Mouse (Mus musculus): Measurements from ENCODE around the gene Syngr4.
"Not testable (repeated sequence)": the region's sequence is repeated elsewhere in the genome, so short reads cannot be mapped to it uniquely, and the experiment has no call there.

Syngr4 gene

DNA sequence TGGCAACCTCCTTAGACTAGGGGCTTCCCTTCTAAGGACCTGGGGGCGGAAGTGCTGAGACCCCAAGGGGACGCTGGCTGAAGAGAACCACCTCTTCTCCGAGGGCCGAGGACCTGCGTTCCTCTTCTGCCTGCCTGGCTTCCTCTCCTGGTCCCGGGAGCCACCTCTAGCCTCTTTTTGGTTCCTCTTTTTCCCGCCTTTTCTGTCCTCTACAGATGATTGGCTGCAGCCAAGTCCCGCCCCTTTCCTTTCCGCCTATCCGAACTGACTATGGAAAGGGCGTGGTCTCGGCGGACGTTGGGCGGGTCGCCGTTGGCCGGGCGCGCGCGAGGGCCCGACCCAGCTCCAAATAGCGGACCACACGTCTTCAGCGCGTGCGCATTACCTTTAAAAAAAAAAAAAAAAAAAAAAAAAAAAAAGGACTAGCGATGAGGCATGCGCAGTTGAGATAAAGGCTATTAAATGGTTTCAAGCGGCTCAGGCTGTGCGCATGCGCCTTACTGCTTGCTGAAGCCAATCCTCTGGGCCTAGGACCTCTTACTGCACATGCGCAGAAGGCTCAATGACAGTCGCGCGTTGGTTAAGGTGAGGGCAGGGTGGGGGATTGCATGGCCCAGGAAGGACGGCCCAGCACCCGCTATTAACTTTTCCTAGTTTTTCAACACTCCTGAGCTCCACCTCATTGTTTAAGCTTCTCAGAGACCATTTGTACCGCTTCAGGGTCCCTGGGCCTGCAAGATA lies at the start of gene Syngr4, which contains the start of gene Tmem143:
TSS of gene Syngr4 (minus strand) at position 198 of the 741 bp plus-strand sequence.
TSS of gene Tmem143 (plus strand) at position 425 of the 741 bp plus-strand sequence.
- DNase-seq: peak; percentile 97

DNA sequence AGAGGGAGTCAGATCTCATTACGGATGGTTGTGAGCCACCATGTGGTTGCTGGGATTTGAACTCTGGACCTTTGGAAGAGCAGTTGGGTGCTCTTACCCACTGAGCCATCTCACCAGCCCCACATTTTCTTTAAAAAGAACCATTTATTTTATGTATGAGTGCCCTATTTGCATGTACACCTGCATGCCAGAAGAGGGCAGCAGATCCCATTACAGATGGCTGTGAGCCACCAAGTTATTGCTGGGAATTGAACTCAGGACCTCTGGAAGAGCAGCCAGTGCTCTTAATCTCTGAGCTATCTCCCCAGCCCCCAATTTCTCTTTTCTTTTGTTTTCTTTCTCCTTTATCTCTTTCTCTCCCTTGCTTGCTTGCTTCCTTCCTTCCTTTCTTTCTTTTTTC lies 46.8 kb upstream of the Syngr4 start:
- not testable (repeated sequence) for DNase-seq

DNA sequence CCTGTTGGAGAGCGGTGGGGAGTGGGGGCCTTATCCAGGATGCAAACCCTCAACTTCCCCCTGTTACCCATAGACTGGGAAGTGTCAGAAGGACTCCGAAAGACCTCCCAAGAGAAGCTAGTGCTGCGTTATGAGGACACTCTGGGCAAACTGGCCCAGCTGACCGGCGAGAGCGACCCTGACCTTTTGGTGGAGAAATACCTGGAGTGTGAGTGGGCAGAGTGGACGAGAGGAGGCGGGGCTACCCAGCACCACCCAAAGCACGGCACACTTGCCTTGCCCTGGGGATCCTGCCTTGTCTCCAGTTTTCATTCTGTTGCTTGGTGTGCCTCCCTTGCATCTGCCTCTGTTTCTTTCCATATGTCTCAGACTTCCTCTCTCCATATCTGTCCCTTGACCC lies 45.5 kb upstream of the Syngr4 start:
- DNase-seq: no peak

DNA sequence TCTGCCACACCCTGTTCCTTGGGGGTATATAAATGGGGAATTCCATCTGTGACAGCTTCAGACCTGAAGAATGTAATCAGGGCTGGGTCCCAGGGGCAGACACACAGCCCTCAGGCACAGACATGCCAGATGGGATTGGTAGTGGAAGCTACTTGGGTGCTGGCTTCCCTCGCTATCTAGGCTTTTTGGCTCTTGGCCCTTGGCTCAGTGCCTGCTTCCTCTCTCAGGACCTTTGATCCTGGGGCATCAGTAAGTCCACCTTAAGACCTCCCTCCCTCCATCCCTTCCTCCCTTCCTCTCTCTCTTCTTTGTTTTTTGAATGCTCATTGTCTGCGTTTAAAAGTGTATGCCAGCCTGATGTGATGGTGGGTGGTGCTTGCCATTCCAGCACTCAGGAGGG lies 43.3 kb upstream of the Syngr4 start:
- DNase-seq: no peak

DNA sequence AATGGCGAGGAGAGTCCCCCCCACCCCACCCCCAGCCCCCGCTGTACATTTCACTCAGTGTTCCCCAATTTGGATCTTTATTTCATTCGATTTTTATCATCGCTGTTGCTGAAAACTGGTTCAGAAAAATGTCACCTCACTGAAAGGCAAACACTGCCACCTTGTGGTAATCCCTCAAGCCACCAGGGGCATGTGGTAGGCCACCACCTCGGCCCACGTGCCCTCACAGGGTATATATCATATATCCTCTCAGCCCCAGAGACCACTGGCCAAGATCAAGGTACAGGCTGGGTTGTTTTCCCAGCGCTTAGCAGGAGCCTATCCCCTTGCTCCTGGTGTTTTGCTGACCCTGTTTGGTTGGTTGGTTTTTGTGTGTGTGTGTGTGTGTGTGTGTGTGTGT lies 38.6 kb upstream of the Syngr4 start:
- peak; percentile 65 for DNase-seq

DNA sequence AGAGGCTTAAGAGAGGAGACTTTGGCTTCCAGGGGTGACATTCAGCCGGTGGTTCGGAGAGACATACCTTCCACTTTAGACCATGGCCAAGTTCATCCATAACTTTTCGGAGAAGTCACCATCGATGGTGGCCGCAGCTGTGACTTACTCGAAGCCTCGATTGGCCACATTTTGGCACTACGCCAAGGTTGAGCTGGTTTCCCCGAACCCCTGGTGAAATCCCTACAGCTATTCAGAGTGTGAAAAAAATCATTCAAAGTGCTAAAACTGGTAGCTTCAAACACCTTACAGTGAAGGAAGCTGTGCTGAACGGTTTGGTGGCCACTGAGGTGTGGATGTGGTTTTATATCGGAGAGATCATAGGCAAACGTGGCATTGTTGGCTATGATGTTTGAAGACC lies 37.3 kb upstream of the Syngr4 start:
- not testable (repeated sequence) for DNase-seq

DNA sequence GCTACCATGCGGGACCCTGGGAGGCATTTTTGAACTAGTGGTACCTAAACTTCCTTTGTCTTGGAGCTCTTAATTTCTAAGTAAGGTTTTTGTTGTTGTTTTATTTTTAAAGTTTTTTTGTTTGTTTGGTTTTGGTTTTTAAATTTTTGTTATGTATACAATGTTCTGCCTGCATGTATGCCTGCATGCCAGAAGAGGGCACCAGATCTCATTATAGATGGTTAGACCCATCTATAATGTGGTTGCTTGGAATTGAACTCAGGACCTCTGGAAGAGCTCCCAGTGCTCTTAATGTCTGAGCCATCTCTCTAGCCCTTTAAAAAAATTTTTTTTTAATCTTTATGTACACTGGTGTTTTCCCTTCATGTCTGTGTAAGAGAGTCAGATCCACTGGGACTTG lies 33.2 kb upstream of the Syngr4 start:
- no peak for DNase-seq

DNA sequence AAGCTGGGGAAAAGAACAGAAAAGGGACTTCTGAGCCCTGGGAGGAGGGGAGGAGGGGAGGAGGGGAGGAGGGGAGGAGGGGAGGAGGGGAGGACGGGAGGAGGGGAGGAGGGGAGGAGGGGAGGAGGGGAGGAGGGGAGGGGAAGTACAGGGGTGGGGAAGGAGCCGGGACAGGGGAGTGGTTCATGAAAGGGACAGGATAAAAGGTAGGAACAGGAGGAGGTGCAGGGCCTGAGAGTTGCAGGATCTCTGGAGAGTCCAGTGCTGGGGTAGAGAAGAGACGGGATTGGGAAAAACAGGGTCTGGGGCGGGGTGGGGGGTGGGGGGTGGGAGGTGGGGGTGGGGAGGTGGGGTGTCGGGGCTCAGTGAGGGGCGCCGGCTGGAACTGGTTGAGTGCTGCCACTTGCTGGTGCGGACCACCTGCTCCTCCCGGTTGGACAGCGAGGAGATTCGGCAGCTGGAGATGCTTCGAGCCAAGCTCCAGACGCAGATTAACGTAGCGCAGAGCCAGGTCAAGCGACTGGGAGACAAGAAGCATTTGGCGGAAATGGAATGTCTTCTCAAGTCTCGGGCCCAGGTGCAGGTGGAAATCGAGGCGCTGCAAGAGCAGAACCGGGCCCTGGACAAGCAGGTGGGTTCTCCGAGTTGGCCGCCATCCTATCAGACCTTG lies 32.2 kb upstream of the Syngr4 start:
- DNase-seq: no peak

DNA sequence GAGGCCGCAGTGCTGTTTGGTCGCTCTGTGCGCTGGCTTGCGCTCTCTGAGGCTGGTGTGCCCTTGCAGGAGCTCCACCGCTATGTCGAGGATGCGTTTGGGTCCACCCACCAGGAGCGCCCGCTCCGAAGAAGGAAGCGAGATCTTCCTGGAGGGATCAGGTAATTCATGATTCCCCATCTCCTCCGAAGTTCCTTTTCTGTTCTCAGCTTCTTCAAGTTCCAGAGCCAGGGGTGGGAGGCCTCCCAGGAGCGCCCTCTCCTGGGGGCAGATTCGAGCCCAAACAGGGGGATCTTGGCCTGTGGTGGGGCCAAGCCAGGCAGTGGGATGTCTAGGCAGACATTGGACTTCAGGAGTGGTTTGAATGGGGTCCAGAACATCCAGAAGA lies 27.9 kb upstream of the Syngr4 start:
- DNase-seq: no peak

DNA sequence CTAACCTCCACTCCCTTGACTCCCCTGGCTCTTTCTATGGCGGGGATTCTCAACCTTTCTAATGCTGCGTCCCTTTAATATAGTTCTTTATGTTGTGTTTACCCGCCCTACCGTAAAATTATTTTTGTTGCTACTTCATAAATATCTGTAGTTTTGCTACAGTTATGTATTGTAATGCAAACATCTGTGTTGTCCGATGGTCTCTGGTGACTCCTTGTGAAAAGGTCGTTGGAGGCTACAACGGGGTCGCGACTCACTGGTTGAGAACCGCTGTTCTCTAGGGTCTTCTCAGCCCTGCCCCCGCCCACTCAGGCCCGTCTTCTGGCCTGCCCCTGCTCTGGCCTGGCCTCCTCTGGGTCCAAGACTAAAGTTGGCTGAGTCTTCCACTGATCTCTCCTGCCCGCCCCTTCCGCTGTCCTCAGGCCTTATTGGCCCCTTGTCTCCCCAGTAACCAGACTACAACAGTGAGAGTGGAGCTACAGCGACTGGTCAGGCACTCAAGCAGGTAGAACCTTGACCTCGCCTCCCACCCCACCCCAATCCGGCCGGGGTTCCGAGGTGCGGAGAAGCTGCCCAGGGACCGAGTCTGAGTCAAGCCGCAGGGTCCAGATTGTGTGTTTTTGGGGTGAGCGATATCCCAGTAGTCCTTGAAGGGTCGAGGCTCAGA lies 27.4 kb upstream of the Syngr4 start, which contains the start of gene Ccdc114:
TSS of gene Ccdc114 (plus strand) at position 311 of the 667 bp plus-strand sequence.
- DNase-seq: peak; percentile 42

DNA sequence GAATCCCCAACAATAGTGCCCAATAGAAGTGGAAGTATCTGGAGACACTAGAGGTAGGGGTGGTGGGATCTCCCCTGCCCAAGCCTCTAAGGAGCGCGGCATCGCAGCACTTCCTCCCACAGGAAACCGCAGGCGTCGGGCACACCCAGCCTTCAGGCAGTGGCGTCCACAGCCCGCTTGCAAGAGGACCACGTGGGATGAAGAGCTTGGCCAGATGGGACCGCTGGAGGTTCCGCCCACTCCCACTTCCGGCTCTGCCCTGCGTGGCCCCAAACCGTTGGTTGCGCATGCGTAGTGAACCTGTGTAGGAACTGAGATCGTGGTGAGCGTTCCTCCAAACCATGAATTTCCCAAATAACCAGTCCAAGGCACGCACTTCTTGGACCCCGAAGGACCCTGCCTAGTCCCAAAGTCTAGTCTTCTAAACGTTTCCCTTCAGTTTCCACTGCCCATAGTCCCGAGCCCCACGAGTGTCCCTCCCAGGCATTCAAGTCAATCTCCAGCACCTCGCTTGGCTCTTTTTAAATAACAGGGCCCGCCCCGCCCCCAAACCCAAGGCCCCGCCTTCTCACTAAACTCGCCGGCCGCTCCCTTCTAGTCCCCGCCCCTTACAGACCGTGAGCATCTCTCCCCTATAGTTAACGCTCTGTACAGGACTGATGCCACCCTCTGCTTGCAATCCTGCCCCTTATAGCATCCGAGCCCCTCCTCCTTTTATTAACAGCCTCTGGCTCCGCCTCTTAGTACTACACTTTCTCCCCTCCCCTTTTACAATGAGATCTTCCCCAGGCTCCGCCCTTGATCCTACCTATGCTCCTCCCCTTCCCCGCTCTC lies 26.6 kb upstream of the Syngr4 start:
- peak; percentile 92 for DNase-seq

DNA sequence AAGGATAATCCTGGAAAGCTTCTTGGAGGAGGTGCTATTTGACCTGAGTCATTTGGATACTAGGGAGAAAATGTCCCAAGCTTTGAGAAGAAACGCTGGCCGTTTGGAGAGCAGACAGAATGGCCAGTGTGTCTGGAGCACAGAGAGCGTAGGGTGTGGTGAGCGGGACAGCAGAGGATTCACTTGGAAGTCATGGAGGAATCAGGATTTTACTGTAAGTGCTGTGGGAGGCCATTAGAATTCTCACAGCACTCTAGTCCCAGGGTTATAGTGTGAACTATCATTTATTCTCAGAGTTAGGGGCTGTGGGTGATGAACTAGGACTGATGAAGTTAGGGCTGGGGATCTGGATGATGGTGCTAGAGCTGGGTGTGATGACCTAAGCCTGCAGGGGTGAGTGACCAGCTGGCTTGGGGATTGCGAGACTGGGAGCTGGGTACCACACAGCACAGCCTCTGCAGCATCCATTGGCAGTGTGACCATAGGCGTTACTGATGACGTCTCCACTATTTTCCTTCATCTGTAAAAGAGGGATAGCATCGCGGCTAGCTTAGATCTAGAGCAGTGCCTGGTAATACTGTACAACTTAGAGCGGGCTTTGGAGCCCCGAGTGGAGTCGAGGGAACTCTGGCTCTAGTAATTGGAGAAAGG lies 25.6 kb upstream of the Syngr4 start:
- DNase-seq: no peak

DNA sequence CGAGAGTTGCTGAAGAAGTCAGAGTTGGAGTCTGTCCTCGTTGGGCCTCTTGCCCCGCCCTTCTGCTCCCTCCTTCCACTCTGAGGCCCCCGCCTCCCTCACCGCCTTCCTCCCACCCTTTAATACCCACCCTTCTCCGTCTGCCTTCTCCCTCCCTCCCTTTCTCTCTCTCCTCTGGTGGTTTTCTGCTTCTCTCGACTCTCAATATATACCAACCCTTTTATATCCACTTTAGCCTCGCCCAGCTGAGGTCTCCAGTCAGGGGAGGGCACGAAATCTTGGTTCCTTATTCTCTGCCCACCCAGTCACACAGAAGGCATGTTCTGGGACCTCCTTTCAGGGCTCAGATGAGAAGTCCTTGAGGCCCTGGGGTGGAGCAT lies 24.7 kb upstream of the Syngr4 start, which contains the start of gene Emp3:
TSS of gene Emp3 (minus strand) at position 163 of the 380 bp plus-strand sequence.
- DNase-seq: no peak

DNA sequence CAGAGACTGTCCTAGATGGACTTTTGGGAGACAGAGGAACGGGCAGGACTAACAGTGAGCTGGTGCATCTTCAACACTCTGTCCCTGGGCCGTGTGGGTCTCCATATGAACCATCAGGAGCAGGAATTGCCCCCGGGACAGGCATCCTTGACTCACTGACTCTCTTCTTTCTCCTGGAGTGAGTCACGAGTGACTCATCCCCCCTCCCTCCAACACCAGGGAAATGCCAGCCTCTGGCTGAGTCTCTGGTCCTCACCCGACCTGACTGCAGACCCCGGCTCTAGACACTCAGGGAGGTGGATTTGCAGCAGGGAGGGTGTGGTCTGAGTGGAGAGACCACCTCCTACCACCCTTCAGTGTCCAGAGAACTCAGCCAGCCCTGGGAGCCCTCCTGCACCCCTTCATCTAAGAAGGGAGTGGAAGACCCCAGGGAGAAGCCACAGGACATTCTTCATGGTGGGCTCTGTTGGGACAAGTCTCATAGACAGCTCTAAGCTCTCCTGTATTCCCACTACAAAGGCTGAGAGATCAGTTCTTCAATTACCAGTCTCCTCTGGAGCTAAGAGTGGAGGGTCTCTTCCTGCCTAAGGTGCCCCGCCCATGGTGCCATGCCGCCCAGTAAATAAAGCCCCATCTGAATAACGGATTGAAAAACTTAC lies 24.2 kb upstream of the Syngr4 start:
- no peak for DNase-seq

DNA sequence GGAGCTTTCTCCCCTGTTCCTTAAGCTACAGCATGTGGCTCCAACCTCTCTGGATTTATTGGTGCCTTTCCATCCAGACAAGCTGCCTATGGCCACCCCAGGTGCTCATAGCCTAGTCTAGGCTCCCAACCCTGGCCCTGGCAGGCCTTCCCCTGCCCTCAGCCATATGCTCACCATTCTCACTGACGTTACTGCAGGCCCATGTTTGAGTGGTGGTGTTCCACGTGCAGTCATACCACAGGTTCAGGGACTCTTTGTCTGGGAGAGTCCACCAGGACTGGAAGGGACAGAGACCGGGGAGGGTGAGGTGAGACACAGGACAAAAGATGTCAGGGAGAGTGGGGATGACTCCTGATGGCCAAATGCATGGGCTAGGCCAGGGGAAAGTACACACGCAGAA lies 23.2 kb upstream of the Syngr4 start:
- DNase-seq: no peak

DNA sequence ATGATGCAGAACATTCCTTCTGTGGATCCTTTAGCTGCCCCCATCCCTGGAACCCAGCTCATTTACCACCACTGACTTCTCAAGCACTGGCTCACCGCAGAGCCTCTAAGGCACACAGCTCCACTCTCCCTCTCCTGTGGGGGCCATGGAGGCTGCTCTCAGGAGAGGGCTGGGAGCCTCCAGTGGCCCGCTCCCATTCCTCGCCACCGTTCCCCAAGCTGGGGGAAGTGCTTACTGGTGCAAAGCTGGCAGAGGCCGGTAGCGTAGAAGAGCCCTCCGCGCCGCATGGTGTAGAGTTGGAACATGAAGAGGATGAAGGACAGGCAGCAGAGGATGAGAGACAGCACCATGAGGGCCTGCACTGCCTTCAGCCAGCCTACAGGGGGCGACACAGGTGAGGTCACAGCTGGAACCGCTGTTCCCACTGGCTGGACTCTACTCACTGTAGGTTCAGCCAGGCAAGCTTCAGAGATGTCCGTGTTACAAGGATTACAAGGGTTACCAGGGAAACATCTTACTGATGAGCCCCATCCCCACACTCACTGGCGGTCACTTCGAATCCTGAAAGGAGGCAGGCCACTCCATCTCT lies 22.7 kb upstream of the Syngr4 start:
- no peak for DNase-seq

DNA sequence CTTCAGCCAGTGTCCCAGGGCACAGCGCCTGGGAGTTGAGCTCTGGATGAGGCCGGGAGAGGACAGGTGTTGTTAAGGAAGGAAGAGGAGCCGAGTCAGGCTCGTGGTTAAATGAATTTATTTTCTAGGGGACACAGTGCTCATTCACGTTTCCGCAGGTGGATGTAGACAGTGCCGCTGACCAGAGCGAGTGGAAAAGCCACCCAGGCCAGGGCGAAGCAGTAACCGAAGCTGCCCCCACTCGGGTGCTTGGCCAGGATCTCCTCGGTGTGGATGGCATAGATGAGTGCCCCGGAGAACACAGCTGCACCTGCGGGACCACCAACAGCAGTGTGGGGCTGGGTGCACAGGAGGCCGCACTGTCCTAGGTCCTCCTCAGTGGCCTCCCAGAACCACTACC lies 21.4 kb upstream of the Syngr4 start:
- no peak for DNase-seq

DNA sequence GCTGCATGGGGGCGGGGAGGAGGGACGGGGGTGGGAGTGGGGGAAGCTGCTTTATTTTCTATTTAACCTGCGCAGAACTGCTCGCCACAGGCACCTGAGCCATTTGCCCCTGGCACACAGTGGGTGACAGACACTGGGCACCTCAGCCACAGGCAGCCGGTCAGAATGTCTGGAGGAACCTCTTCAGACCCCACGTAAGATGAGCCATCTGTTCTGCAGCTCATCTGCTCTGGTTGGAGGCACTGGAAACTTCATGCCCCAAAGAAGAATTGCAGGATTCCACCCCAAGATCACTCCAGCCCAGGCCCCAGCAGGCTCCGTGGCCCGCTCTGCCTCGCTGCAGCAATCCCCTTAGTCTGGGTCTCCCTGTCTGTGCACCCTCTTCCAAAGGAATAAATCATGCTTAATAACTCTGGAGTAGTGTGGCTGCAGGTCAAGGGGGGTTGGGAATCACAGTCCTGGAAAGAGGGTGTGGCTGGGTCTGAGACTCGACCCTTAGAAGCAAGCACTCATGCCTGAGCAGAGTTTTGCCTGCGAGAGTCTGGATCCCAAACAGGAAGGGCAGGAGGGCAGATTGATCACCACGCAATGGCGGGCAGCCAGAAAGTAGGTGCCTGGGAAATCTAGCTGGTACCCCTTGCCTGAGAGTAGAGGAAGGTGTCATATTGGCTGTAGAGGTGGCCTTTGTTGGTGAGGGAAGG lies 20.6 kb upstream of the Syngr4 start:
- DNase-seq: no peak

DNA sequence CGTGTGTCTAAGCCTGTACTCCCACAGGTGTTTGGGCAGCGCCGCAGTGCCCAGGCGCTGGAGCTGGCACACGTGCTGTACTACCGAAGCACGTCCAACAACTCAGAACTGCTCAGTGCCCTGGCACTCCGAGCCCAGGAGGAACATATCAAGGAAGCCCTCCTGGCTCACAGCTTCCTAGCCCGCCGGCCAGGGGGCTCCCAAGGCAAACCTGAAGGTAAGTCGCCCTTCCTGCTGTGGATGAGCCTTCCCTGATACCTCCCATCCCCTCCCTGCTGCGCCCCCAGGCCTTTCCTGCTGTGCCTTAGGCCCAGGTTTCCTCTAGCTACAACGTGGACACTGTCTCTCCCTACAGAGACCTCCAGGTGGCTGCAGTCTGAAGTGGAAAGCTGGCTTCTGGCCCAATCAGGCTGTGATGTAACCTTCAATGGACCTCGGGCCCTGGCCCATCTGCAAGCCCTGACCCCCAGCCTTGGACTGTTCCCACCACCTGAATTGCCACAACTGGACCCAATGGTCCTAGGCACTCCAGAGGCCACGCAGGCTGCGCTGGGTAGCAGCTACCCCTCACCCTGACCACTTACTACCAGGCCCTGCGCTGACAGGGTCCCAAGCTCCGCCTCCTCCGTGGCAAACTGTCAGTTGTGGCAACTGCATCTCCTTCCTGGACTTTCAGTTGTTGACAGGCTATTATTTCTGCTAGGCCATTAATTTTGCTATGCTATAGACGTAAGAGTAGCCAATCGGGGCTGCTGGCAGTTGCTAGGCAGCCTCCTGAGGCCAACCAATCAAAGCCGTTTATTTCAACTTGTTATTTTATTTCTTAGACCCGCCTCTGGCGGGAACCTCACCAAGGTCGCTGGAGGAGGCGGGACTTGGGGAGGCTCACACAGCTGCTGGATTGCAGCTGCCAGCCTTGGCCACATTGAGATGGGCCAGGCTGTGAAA lies 19.8 kb upstream of the Syngr4 start:
- peak; percentile 58 for DNase-seq

DNA sequence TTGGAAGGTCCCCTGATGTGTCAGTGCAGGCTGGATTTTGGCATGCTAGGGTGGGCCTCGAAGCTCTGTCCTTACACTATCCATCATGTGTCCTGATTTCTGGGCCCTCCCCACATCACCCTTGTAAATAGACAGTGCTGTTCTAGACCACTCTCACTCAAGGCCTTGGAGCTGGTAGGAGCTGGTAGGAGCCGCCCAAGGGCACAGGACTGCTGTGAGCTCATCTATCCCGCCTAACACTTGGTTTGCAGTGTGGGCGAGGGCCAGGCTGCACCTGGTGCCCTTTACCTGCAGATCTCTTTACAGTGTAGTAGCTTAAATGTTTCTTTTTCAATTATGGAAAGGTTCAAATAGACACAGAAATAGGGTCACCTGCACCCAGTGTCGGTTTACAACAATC lies 18.5 kb upstream of the Syngr4 start:
- no peak for DNase-seq

Data from right cerebral cortex, postnatal 14 days (tissue).